Mouse (Mus musculus) bone marrow, adult 2 months (tissue): Measurements from ENCODE around the gene Polh.

ENCODE experiments used
- CTCF ChIP-seq: fragments of 200-500 bp; IDR thresholded peaks from 2 replicates; pipeline ENCODE4 v1.5.1; 2011; ENCODE audit warnings: low read length, control low read depth; ENCODE audit not compliant: control insufficient read depth, insufficient read depth
- POLR2A ChIP-seq: fragments of 200-500 bp; IDR thresholded peaks from 2 replicates; pipeline ENCODE4 v1.6.1; 2011; ENCODE audit warnings: low read depth, mild to moderate bottlenecking, control low read depth, low read length, borderline replicate concordance; ENCODE audit not compliant: control insufficient read depth

- no peak for TF ChIP-seq CTCF
- no peak for TF ChIP-seq POLR2A
These were observed 33.7 kb downstream of the Polh start for GRCm38 (mm10) chr17:46168768-46169167.
